Mouse (Mus musculus) C2C12 (cell line): ENCODE data around the gene 4921517D22Rik.

Source experiments
- CEBPB ChIP-seq: IDR thresholded peaks from one replicate; pipeline ENCODE4 v1.6.1; 2011; ENCODE audit warnings: low read depth, mild to moderate bottlenecking, control low read depth, moderate library complexity
- CTCF ChIP-seq: IDR thresholded peaks from one replicate; pipeline ENCODE4 v1.5.1; 2011; ENCODE audit not compliant: control insufficient read depth, insufficient read depth, insufficient read length
- FOSL1 ChIP-seq: IDR thresholded peaks from one replicate; pipeline ENCODE4 v1.8.0; 2011; ENCODE audit warnings: mild to moderate bottlenecking, low read length; ENCODE audit not compliant: poor library complexity, insufficient read depth, severe bottlenecking
- MAX ChIP-seq: IDR thresholded peaks from one replicate; pipeline ENCODE4 v1.6.1; 2011; ENCODE audit warnings: mild to moderate bottlenecking, control low read depth
- MYOD1 ChIP-seq: IDR thresholded peaks from one replicate; pipeline ENCODE4 v1.6.1; 2011; ENCODE audit warnings: low read depth; ENCODE audit not compliant: control insufficient read depth, insufficient read length
- MYOG ChIP-seq: IDR thresholded peaks from one replicate; pipeline ENCODE4 v1.6.1; 2011; ENCODE audit not compliant: control insufficient read depth, insufficient read length; ENCODE audit errors: extremely low read depth
- USF1 ChIP-seq: IDR thresholded peaks from one replicate; pipeline ENCODE4 v1.6.1; 2011; ENCODE audit warnings: low read depth, mild to moderate bottlenecking, control low read depth, moderate library complexity

DNA sequence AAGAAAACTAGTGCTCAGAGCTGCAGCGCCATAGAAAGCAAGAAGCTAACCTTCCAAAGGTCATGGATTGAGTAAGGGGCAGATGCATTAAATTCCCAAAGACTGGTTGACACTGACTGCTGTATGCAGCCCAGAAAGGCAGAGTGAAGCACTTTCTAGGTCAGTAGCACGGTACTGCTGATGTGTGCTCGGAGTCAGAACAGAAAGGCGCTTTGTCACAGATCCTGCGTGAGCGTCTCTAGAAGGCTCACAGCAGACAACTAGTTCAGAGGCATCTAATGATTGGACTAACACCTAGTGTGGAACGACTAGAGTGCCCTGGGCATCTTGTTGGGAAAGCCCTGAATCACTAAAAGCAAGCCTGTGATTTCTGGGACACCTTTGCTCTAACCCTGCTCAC, 56.1 kb downstream of the 4921517D22Rik start:
- TF ChIP-seq CTCF (no peak), CEBPB (no peak), MYOD1 (no peak), USF1 (no peak), MYOG (no peak), MAX (no peak), FOSL1 (no peak)
